Mouse (Mus musculus): ENCODE data around the gene Timm10. TPM values are rescaled to one million over a fixed set of nuclear protein-coding genes. Genes with fewer than 3 reads are reported as not detected.
"Not testable (repeated sequence)": the region's sequence is repeated elsewhere in the genome, so short reads cannot be mapped to it uniquely, and the experiment has no call there.

Gene Timm10
- polyA plus RNA-seq, 1 experiment from 2014 or later = 82.9 TPM

- 2% methylated on average over 16 of the region's 16 CpGs for WGBS
- H3K27me3 ChIP-seq (ENCODE audit: insufficient read depth, poor library complexity, severe bottlenecking) = no peaks in the 10 kb centered on the region; the same call in 1 of the 2 replicates
- H3K27ac ChIP-seq = peak overlapping the region; percentile 85
- DNase-seq (ENCODE audit: low spot score) = no peak
- peak overlapping the region; percentile 72 for H3K4me3 ChIP-seq
- peaks cover 16% of the 10 kb centered on the region for H3K4me1 ChIP-seq
- peaks cover 8% of the 10 kb centered on the region; the same call in 1 of the 2 replicates for H3K36me3 ChIP-seq
- H3K9me3 ChIP-seq = peaks cover 14% of the 10 kb centered on the region
Observed at GRCm38 (mm10) chr2:84799041-84799561, 27.7 kb upstream of the Timm10 start.

GRCm38 (mm10) chr2:84800304-84800703, 26.5 kb upstream of the Timm10 start:
- Histone ChIP-seq H3K36me3 (peaks cover 12% of the 10 kb centered on the region; the same call in 1 of the 2 replicates), H3K4me3 (peak overlapping the region; percentile 12; the same call in 1 of the 2 replicates), H3K4me1 (peaks cover 16% of the 10 kb centered on the region), H3K9me3 (peaks cover 4% of the 10 kb centered on the region; the same call in 1 of the 2 replicates), H3K27me3 (ENCODE audit: insufficient read depth, poor library complexity, severe bottlenecking) (no peaks in the 10 kb centered on the region; the same call in 1 of the 2 replicates), H3K27ac (0 out of 2 replicates have a peak overlapping the region, but pooled peaks have one; percentile 29)
- DNase-seq (ENCODE audit: low spot score) = no peak
- 57% methylated on average over 4 of the region's 4 CpGs for WGBS

- WGBS = 74% methylated on average over 5 of the region's 5 CpGs
Observed at GRCm38 (mm10) chr2:84801223-84801622, 25.6 kb upstream of the Timm10 start.

GRCm38 (mm10) chr2:84803963-84804362, 22.8 kb upstream of the Timm10 start:
- DNase-seq (ENCODE audit: low spot score) = no peak
- Histone ChIP-seq H3K4me1 (peaks cover 15% of the 10 kb centered on the region; the same call in 1 of the 2 replicates), H3K27me3 (ENCODE audit: insufficient read depth, poor library complexity, severe bottlenecking) (no peaks in the 10 kb centered on the region; the same call in 1 of the 2 replicates), H3K9me3 (peaks cover 2% of the 10 kb centered on the region; the same call in 1 of the 2 replicates), H3K36me3 (peaks cover 30% of the 10 kb centered on the region), H3K4me3 (no peak overlapping the region), H3K27ac (no peak overlapping the region)
- 87% methylated on average over 7 of the region's 7 CpGs for WGBS

More at GRCm38 (mm10) chr2:84801223-84801622, 25.6 kb upstream of the Timm10 start:
- H3K27me3 ChIP-seq (ENCODE audit: insufficient read depth, poor library complexity, severe bottlenecking); H3K9me3 ChIP-seq; DNase-seq (ENCODE audit: low spot score); H3K27ac ChIP-seq; H3K4me3 ChIP-seq: not testable (repeated sequence)
- peaks cover 18% of the 10 kb centered on the region for H3K4me1 ChIP-seq
- H3K36me3 ChIP-seq = peaks cover 12% of the 10 kb centered on the region; the same call in 1 of the 2 replicates

GRCm38 (mm10) chr2:84806546-84806945, 20.3 kb upstream of the Timm10 start:
- Histone ChIP-seq H3K27me3 (ENCODE audit: insufficient read depth, poor library complexity, severe bottlenecking) (no peaks in the 10 kb centered on the region; the same call in 1 of the 2 replicates), H3K4me1 (peaks cover 19% of the 10 kb centered on the region), H3K36me3 (peaks cover 33% of the 10 kb centered on the region), H3K27ac (no peak overlapping the region), H3K9me3 (peaks cover 2% of the 10 kb centered on the region; the same call in 1 of the 2 replicates), H3K4me3 (no peak overlapping the region)
- DNase-seq (ENCODE audit: low spot score) = no peak
- WGBS = 56% methylated on average over 5 of the region's 5 CpGs

GRCm38 (mm10) chr2:84809330-84809729, 17.5 kb upstream of the Timm10 start:
- Histone ChIP-seq H3K4me1 (peaks cover 31% of the 10 kb centered on the region), H3K27me3 (ENCODE audit: insufficient read depth, poor library complexity, severe bottlenecking) (no peaks in the 10 kb centered on the region), H3K4me3 (no peak overlapping the region), H3K9me3 (peaks cover 2% of the 10 kb centered on the region; the same call in 1 of the 2 replicates), H3K36me3 (peaks cover 27% of the 10 kb centered on the region), H3K27ac (no peak overlapping the region)
- DNase-seq (ENCODE audit: low spot score) = no peak

GRCm38 (mm10) chr2:84810526-84810885, 16.3 kb upstream of the Timm10 start:
- Histone ChIP-seq H3K36me3 (peaks cover 21% of the 10 kb centered on the region), H3K4me1 (peaks cover 31% of the 10 kb centered on the region), H3K9me3 (peaks cover 2% of the 10 kb centered on the region; the same call in 1 of the 2 replicates), H3K27me3 (ENCODE audit: insufficient read depth, poor library complexity, severe bottlenecking) (no peaks in the 10 kb centered on the region), H3K4me3 (peak overlapping the region; percentile 42; the same call in 1 of the 2 replicates), H3K27ac (peak overlapping the region; percentile 82)
- 73% methylated on average over 6 of the region's 6 CpGs for WGBS
- no peak for DNase-seq (ENCODE audit: low spot score)

GRCm38 (mm10) chr2:84810886-84811577, 15.8 kb upstream of the Timm10 start:
- Histone ChIP-seq H3K36me3 (peaks cover 21% of the 10 kb centered on the region), H3K27me3 (ENCODE audit: insufficient read depth, poor library complexity, severe bottlenecking) (0 out of 2 replicates have a peak, but pooled peaks cover 4% of the 10 kb centered on the region), H3K4me3 (peak overlapping the region; percentile 42), H3K9me3 (peaks cover 2% of the 10 kb centered on the region; the same call in 1 of the 2 replicates), H3K27ac (peak overlapping the region; percentile 82), H3K4me1 (peaks cover 31% of the 10 kb centered on the region)
- peak; percentile 95 for DNase-seq (ENCODE audit: low spot score)
- WGBS = 26% methylated on average over 26 of the region's 26 CpGs

- H3K4me3 ChIP-seq = peak overlapping the region; percentile 42; the same call in 1 of the 2 replicates
- 22% methylated on average over 7 of the region's 7 CpGs for WGBS
- DNase-seq (ENCODE audit: low spot score) = peak; percentile 96
- H3K27me3 ChIP-seq (ENCODE audit: insufficient read depth, poor library complexity, severe bottlenecking) = 0 out of 2 replicates have a peak, but pooled peaks cover 6% of the 10 kb centered on the region
- H3K27ac ChIP-seq = peak overlapping the region; percentile 82
- peaks cover 19% of the 10 kb centered on the region for H3K36me3 ChIP-seq
- peaks cover 23% of the 10 kb centered on the region for H3K4me1 ChIP-seq
- peaks cover 2% of the 10 kb centered on the region; the same call in 1 of the 2 replicates for H3K9me3 ChIP-seq
Observed at GRCm38 (mm10) chr2:84811880-84812279, 14.9 kb upstream of the Timm10 start.

- no peak for DNase-seq (ENCODE audit: low spot score)
- H3K36me3 ChIP-seq = peaks cover 16% of the 10 kb centered on the region
- H3K27me3 ChIP-seq (ENCODE audit: insufficient read depth, poor library complexity, severe bottlenecking) = 0 out of 2 replicates have a peak, but pooled peaks cover 6% of the 10 kb centered on the region
- H3K4me3 ChIP-seq = no peak overlapping the region
- peak overlapping the region; percentile 82; the same call in 1 of the 2 replicates for H3K27ac ChIP-seq
- H3K4me1 ChIP-seq = peaks cover 23% of the 10 kb centered on the region
- 73% methylated on average over 6 of the region's 6 CpGs for WGBS
- H3K9me3 ChIP-seq = peaks cover 2% of the 10 kb centered on the region; the same call in 1 of the 2 replicates
Observed at GRCm38 (mm10) chr2:84812676-84813075, 14.1 kb upstream of the Timm10 start.

- no peaks in the 10 kb centered on the region for H3K9me3 ChIP-seq
- WGBS = 32% methylated on average over 3 of the region's 3 CpGs
- peaks cover 10% of the 10 kb centered on the region; the same call in 1 of the 2 replicates for H3K27me3 ChIP-seq (ENCODE audit: insufficient read depth, poor library complexity, severe bottlenecking)
- H3K4me1 ChIP-seq = peaks cover 19% of the 10 kb centered on the region
- no peak overlapping the region for H3K4me3 ChIP-seq
- no peak for DNase-seq (ENCODE audit: low spot score)
- no peaks in the 10 kb centered on the region for H3K36me3 ChIP-seq
- peak overlapping the region; percentile 53; the same call in 1 of the 2 replicates for H3K27ac ChIP-seq
Observed at GRCm38 (mm10) chr2:84819861-84820260, 6.9 kb upstream of the Timm10 start.

- H3K4me1 ChIP-seq = peaks cover 20% of the 10 kb centered on the region
- no peaks in the 10 kb centered on the region for H3K36me3 ChIP-seq
- no peak within 1 kb of the TSS for H3K4me3 ChIP-seq
- DNase-seq (ENCODE audit: low spot score) = no peak
- H3K27me3 ChIP-seq (ENCODE audit: insufficient read depth, poor library complexity, severe bottlenecking) = peaks cover 4% of the 10 kb centered on the region; the same call in 1 of the 2 replicates
- H3K27ac ChIP-seq = peak within 1 kb of the TSS; percentile 36; the same call in 1 of the 2 replicates
- 54% methylated on average over 13 of the region's 13 CpGs for WGBS
- H3K9me3 ChIP-seq = no peaks in the 10 kb centered on the region
Observed at GRCm38 (mm10) chr2:84822552-84822951, 4.2 kb upstream of the Timm10 start, which contains the start of gene Smtnl1. Gene Smtnl1, minus strand, starts transcription at chr2:84822652.

Data from heart, embryonic 10.5 days (tissue).